Mouse (Mus musculus) liver, adult 10 weeks (tissue): ENCODE data around the gene Pdcd6ip. TPM values are rescaled to one million over a fixed set of nuclear protein-coding genes. Genes with fewer than 3 reads are reported as not detected.

Experiments used
- polyA plus RNA-seq: library from polyadenylated mRNA; stranded (reverse); fragments of 350-450 nt; fragmentation: Illumina TruSeq; extraction: RNeasy Lipid Tissue Mini Kit (QIAGEN cat#74804); gene quantifications from one replicate; pipeline ENCODE4 v1.2.3, GENCODE M21; 2014; ENCODE audit warnings: low read depth, low replicate concordance

The Pdcd6ip gene
- polyA plus RNA-seq: 94.7 TPM

DNA sequence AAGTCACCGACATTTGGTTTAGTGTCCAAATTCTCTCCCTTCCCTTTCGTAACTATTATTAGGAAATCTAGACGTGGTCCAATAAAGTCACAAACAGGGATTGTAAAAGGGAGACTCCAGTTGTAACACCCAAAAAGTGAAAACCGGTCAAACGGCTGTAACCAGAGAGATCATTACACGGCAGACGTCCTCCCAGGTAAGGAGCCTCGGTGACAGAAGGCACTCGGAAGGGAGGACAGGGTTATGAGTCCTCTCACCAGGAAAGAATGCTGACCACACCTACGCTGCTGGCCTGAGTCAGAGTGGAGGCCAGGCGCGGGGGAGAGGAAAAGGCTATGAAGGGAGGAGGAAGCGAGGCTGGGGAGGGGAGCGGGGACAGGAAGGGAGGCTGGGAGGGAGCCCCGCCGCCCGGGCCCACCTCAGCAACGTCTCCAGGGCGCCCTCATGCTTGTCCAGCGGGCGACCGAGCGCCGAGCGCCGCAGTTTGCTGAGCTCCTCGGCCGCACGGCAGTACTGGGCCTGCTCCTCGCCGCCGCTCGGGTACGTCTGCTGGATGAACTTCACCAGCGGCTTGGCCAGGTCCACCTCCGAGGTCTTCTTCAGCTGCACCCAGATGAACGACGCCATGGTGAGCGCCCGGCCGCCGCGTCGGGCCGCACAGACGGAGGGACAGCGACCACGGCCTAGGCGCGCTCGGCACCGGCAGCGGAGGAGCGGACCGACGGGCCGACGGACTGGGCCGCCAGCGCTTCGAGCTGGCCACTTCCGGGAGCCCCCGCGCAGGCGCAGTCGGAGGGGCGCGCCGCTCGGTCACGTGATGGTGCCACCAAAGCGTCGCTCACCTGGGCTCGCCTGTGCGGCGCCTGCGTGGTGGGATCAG is at the start of gene Pdcd6ip:
TSS of gene Pdcd6ip (minus strand) at position 779 of the 880 bp plus-strand sequence.

DNA sequence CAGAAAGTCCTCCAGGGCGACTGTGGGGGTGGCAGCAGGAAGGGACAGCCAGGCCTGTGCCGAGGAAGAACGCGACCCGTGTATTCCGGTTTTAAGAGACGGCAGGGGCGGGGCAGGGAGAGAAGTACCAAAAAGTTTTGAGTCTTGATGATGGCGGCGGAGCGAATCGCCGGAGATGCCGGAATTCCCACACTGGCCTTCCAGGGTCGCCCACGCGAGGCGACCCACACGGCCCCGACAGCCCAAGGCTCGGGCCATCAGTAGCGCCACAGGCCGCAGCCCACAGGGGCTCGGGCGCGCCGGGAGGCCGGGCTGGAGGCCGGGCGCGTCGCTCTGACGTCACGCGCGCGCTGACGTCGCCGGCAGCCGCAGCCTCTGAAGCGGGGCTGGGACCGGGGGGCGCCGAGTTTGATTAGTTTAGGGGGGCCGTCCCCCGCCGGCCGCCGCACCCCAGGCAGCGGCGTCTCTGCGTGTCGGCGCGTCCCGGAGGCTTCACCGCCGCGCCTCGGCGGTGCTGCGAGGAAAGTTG is 33.1 kb upstream of the Pdcd6ip start, which contains the start of gene Clasp2:
TSS of gene Clasp2 (plus strand) at position 366 of the 529 bp plus-strand sequence.

Other genes starting within 250 kb of the Pdcd6ip start
- gene Clasp2, start 33.2 kb upstream of the Pdcd6ip start, polyA plus RNA-seq: 7.6 TPM
- 34.5 TPM for gene Ubp1, start 222.7 kb upstream of the Pdcd6ip start, polyA plus RNA-seq